Mouse (Mus musculus) urinary bladder, postnatal 14 days (tissue): ENCODE data around the gene Rps16.

Experiments used
- DNase-seq: peaks from one replicate; pipeline ENCODE4 v3.0.0; 2021; ENCODE audit warnings: low spot score

Gene Rps16

GRCm38 (mm10) chr7:28390331-28390730, 39.9 kb downstream of the Rps16 start:
- no peak for DNase-seq

- DNase-seq, result peak; percentile 96
Measured at GRCm38 (mm10) chr7:28392429-28393271, 42.2 kb downstream of the Rps16 start, which contains the start of the genes Med29 and Paf1. Gene Med29, minus strand, starts transcription at chr7:28392708. Gene Paf1, plus strand, starts transcription at chr7:28392951.

GRCm38 (mm10) chr7:28393272-28393951, 43.0 kb downstream of the Rps16 start:
- DNase-seq, result peak; percentile 3

- no peak for DNase-seq
Measured at GRCm38 (mm10) chr7:28395425-28395824, 45.0 kb downstream of the Rps16 start.

GRCm38 (mm10) chr7:28398000-28398399, 47.5 kb downstream of the Rps16 start:
- DNase-seq, result no peak

GRCm38 (mm10) chr7:28398696-28399340, 48.4 kb downstream of the Rps16 start:
- DNase-seq, result no peak

- DNase-seq, result no peak
Measured at GRCm38 (mm10) chr7:28401030-28401429, 50.6 kb downstream of the Rps16 start.

GRCm38 (mm10) chr7:28401942-28402341, 51.5 kb downstream of the Rps16 start:
- no peak for DNase-seq
